Mouse (Mus musculus): ENCODE measurements around the gene Hoxa9. TPM values are rescaled to one million over a fixed set of nuclear protein-coding genes. Genes with fewer than 3 reads are reported as not detected.

Hoxa9 gene
- total RNA-seq, 2 experiments from 2014 or later = not detected

DNA sequence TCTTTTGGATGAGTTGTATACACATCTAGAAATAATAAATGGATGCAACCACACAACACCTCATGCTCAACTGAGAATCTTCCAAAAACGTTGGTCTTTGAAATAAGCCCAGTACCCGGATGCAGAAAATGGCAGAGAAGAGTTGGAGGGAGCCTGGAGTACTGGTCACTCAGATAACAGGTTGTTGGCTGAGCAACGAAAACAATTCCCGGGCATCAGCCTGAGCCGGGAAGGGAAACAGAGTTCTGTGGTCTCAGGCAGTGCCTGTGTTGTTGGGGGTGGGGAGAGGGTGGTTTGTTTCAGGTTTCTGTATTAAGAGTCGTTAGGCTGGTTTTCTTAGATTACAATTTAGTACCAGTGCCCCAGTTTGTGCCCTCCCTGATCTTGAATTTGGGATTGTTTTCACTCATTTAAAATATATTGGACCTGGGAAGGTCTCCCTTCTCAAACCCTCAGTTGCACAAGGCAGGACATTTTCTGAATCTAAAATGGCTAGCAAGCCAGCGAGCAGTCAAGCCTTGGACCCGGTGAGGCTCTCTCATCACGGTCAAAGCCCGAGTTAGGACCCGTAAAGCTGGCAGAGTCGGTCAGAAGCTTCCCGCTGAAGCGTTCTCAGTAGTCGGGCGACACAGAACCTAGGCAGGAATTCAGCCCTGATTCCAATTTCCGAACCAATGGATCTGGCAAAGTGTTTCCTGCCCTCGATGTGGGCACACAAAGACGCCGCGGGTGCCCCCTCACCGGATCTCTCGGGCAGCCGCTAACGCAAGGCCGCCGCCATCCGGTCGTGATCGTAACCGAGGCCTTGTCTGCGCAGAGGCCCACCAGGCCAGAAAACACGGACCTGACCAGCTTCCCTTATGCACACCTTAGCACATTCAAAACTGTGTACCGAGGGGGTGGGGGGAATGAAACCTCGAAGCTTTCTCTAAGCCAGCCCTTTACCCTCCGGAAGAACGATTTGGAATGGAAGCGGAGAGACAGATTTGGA lies 2.1 kb downstream of the Hoxa9 start:
- DNase-seq = no peak

DNA sequence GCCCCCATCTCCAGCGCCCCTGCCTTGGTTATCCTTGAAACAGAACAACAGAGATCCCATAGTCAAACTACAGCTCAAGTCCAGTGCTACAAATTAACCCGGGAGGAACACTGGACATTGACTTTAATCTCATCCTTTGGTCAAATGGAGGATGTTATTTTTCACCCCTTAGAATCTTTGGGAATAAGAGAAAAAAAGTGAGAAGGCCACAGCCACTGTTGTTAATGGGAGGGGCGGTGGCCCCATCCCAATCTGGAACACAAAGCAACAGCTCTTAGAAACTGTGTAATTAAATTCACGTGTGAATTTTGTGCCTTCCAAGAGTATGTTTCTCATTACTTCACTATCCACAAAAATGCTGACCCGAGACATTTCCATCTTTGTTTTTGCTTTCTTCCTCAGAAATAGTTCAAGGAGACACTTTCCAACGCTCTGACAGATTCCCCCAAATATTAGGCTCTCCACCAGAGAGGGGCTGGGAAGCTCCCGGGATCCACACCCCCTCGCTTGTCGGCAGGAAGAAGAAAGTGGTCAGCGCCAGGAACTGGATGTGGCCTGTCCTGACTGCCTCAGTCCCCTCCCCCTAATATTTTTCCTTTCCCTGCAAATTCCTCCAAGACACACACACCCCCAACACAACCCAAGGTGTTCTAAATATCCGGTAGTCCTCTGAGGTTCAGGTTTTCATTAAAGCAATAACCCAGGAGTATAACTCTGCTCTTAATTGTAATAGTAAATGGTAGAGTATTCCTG lies 3.2 kb downstream of the Hoxa9 start:
- DNase-seq = no peak

DNA sequence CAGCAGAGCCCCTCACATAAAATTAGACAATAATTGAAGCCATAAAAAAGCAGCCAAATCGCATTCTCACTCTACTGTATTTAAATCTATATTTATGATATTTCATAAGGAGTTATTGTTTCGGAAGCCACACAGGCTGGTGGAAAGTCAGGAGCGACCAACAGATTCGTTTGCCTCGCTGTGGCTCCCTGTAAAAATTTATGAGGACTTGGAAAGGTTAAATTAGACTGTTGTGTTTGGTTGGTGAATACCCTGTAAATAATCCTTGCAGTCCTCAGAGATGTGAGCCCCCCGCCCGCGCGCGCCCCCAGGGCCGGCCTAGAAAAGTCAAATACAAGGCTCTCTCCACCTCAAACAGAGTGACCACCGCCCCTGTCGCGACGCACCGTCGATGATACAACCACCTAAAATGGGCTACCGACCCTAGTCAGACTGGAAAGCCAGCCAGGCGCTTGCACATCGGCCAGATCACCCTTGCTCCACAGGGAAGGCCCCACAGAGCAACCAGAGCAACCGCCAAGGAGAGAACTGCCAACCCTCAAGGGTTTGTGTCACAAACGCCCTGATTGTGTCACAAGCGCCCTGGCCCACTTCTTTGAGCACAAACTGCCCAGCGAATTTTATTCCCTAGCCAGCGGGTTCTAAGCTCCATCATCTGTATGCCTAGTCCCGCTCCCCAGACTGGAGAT lies 4.2 kb downstream of the Hoxa9 start:
- no peak for DNase-seq

DNA sequence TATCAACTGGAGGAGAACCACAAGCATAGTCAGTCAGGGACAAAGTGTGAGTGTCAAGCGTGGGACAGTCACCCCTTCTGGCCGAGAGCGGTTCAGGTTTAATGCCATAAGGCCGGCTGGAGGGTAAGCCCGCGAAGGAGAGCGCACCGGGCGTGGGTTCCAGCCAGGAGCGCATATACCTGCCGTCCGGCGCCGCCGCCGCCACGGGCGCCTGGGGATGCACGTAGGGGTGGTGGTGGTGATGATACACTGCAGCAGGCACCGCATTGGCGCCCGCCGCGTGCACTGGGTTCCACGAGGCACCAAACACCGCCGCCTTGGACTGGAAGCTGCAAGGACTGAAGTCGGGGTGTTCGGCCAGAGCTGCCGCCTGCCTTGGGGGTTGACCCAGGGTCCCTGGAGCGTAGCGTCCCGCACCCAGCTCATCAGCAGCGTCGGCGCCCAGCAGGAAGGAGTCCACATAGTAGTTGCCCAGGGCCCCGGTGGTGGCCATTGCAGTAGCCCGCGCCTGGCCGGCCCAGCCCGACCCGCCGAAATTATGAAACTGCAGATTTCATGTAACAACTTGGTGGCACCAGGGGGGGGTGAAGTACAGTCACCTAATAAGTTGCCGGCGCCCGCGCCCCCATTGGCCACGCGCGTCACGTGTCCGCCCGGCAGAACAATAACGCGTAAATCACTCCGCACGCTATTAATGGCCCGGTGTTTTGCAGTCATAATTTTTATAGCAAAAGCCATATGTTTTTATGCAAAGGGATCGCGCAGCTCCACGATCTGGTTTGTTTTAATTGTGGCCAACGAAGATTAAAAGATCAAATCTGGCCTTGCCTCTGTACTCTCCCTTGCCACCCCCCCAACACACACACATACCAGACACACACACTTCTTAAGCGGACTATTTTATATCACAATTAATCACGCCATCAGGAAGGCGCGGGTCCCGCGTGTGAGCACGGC lies 5.0 kb downstream of the Hoxa9 start:
- no peak for DNase-seq

DNA sequence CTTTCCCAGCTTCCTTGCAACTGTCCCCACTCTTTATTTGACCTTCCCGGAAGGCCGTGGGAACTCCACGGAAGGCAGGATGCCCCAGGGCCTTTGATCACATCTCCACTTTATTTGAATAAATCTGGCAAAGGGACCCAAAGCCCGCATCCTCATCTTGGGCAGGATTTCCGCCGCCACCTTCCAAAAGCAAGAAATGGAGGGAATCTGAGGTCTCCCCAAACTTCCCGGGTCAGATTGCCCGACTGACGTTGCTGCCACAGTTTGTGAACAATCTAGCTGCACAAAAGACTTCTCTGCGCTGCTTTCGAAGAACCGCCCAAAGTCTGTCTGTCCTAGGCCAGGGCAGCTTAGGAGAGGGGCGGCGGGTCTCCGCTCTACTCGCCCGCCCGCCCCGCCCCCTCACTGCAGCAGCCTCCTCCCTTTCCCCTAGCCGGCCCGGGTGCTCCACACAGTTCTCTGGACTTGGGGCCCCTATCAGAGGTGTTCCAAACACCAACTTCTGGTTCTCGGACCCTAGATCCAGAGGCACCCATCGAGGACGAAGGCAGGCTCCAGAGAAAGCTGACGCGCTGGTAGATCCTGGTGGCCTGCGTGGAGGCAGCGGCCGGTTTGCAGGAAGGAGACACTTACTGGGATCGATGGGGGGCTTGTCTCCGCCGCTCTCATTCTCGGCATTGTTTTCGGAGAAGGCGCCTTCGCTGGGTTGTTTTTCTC lies 5.8 kb downstream of the Hoxa9 start:
- DNase-seq = no peak

DNA sequence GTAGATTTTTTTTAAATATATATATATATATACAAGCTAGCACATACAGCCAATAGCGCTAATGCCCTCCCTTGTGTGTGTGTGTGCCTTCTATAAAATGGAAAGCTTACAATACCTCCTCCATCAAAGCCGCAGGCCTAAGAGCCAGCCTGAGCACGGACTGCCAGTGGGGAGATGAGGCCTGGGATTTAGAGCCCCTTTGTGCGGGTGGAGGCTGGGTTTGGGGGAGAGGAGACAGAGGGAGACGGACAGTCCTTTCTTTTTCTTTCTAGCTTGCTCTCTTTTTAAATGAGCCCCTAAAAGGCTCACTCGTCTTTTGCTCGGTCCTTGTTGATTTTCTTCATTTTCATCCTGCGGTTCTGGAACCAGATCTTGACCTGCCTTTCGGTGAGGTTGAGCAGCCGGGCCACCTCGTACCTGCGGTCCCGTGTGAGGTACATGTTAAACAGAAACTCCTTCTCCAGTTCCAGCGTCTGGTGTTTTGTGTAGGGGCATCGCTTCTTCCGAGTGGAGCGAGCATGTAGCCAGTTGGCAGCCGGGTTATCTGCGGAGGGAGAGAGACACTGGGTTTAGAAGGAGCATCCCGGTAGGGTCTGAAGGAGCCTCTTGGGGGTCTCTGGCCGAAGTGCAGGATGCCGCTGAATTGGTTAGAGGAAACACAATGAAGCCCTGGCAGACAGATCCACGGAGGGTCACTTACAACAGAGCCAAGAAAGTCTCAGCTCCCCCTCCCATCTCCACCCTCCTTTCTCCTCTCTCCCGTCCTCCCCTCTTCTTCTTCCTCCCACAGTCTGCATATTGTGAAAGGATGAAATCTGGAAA lies 6.7 kb downstream of the Hoxa9 start:
- DNase-seq = no peak

DNA sequence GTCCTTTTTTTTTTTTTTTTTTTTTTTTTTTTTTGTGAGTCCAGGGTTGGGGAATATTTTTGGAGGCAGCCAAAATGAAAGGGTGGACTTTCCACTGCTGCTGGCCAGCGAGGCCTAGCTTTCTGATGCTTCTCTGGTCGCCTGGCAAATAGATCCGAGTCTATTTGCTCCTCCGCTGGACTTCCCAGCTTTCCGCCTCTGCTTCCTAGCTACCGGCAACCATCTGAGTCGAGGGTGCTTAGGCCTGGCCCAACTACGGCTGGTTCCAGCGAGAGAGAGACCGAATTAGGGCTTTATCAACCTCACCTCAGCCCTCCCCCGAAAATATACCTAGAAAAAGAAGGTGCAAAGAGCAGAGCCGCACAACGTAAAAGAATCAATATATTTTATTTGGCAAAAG lies 8.2 kb downstream of the Hoxa9 start:
- no peak for DNase-seq

DNA sequence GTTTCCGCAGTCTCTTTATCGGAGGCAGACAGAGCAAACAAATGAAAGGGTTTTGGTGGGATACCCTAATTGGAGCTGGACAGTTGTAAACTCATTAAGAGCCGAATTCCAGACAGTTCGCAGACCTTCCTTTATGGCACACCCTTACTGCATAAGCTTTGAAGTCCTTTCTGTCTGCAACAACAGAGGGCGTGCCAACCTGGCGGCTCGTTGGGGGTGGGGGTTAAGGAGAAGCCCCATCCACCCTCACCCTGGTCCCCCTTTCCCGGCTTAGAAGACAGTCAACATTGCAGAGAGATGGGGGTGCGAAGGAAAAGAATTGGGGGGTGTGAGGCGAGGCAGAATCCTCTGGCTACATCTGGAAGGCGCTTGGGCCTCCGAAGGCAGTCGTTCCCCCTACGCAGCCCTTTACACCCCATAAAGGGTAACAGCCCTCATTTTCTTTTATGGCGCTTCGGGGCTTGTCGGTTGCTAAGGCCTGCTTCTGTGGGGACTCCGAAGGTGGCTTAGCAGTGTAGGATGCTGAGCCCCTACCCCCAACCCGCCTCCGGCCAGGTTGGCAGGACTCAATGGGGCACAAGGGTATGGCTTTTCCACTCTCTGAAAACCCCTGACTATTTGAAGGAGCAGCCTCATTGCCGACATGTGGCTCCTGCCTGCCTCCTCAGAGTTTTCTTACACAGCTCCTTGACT lies 8.8 kb downstream of the Hoxa9 start:
- no peak for DNase-seq

DNA sequence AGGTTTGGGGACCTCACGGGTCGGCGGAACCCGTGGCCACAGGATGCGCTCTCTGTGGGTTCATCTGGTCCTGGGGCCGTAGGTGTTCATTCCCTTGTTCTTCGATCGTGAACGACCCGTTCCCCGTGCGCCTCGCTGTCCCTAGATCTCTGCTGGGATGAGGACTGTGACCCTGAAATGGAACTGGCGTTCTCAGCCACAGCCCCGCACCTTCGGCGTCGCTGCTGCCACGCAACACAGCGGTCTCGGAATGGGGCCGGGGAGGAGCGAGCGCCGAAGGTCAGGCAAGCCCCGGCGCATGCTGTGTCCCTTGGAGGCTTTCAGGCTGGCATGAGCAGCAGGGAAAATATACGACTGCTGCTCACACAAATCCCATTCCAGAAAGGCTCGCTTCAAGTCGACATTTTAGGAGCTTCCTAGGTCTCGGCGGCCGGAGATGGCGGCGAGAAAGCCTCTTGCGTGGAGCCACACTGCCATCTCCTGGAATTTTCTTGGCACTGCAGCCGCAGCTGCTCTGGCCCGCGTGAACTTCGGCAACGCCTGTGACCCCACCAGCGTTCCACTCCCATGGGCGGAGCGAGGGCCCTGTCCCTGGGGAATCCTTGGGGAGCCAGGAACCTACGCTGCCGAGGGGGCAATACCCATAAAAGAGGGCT lies 9.4 kb downstream of the Hoxa9 start, which contains the start of gene Hoxa7:
Hoxa7 (minus strand) TSS at position 518 of the 656 bp plus-strand sequence.
- peak; percentile 91 for DNase-seq

DNA sequence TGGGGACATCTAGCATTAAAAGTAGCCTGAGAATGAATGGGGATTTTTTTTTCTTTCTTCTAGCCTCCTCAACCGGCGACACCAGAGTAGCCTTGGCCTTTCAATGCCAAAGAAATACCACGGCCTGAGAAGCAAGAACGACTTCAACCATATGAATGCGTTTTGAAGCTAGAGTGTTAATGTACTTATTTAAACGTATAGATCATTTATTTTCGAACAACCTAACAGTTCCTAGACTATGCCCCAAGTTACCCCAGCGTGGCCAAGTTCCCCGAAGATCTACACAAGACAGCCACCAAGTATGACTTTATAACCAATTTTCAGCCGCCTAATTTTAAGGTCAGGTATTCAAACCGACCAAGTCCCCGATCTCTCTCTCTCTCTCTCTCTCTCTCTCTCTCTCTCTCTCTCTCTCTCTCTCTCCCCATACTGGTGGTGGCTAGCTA lies 10.0 kb downstream of the Hoxa9 start:
- no peak for DNase-seq

DNA sequence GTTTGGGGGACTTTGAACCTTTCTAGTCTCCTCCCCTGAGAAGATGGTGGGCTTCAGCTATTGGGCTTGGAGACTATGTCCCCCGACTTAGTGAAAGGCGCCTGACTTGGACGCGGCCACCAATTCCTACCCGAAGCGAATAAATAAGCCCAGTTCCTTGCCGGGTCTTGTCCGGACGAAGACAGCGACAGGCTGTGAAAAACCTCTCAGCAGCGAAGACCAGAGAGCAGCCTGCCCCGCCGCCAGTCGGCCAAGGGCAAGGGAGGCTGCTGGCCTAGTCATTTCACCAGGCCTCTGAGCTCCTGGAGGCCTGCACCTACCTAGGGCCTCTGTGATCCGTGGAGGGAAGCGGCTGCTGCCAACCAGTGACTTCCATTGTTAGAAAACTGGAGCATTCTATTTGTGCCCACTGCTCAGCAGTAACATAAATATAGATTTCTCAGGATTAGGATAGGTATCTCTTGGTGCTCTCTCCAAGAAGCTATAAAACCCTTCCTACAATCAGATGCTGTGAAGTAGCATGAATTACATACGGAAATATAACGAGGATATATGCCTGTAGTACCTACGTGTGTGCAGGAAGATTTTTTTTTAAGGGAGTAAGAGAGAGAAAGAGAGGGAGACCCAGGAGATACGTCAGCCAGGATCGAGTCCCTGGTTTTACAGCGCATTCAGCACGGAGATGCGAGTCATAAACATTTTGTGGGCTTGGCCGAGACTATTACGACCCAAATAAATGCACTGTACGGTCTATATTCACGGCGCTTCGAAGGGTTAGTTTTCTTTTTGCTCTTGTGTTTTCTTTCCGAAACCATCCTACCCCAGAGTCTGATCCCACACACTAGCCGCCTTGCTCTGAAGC lies 10.7 kb downstream of the Hoxa9 start:
- DNase-seq = no peak

DNA sequence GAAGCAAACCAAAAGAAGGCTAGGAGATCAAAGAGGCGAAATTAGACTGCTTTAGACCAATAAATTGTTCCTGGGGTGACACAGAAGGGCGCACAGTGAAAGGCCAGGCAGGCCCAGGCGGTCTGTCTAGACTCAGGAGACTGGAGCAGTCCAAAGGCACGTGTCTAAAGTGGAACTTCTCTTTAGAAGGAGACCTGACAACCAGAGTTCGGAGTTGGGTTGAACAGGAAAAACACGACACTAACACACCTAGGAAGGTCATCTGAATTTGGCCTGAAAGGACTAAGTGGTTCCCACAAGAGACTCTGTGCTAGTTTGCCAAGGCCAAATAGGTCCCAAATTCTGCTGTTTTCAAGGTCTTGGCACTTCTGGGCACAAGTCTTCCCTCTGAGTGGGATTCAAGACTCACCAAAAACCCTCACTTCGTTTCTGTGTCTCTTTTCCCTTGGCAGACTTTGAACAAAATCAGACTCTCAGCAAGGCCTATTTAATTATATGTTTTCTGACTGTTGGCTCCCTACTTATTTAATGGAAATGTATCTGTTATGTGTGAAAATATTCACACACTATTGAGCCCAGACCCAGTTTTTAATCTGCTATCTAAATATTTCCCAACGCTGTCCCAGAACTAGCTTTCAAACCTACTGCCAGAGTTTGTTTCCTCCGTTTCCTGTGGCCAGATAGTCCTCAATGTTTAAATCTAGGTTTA lies 11.5 kb downstream of the Hoxa9 start:
- no peak for DNase-seq

DNA sequence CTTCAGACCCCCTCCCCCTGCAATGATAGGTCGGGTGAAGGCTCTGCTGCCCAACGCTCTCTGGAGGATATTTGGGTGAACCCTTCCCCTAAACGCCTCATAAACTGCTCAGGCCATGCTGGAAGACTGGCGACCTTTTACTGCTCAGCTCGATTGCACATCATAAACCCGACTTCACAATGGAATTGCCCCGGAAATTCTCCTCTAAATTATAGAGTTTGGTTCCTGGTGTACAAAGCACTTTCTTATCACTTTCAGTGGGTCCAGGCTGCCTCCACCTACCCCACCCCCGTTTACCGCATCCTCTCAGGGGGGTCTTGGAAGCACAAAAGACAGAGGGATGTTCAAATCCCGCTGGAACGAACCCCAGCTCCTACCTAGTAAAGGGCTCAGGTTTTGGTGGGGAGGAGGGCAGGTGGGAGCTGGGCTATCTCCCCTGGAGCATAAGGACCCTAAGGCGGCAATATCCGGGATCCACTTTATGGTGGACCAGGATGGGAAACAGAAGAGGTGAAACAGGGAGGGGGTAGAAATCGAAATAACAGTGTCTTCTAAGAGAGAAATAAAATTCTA lies 12.2 kb downstream of the Hoxa9 start:
- no peak for DNase-seq

DNA sequence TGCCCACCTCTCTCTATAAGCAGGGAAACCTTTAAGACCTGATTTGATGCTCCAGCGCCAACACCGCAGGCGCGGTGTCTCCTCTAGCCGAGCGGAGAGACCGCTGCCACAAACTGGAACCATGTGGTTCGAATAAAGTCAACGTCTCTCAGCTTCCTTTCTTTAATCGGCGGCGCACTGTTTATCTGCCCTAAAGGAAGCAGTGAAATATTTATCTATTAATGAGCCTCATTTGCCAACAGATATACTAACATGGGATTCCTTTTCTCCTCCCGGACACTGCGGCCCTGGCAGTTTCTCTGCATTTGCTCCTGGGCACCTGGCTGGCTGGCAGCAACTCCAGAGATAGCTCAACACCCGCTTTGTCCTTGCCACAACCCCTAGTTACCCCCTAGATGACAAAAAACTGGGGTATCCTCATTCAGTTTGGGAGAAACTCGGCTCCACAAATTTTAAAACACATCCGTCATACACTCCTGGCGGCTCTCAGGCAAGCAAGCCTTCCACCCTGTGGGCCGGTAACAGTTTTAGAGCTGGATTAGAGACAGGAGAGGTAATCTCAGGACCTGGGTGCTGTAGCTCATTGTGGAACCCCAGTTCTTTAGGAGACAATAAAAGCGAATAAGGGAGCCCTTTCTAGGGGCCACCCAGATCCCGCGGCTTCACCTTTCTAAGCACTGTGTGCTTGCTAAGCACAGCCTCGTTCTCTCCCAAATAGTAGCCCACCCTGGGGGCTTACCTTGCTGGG lies 12.8 kb downstream of the Hoxa9 start:
- no peak for DNase-seq

DNA sequence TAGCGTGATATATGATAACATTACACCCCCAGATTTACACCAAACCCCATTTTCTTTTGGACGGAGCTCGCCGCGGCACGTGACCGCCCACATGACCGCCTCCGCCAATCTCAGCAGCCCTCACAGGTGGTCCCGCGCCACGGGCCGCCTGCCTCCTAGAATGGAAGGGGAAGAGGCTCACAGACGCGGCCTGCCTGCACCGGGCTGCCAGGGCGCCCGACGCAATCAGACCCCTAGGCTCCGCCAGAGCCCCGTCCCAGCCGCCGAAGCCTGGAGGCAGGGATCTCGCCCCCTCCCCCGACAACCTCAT lies 13.5 kb downstream of the Hoxa9 start:
- DNase-seq = no peak

All from heart, postnatal 4 days (tissue).